Mouse (Mus musculus): ENCODE measurements at regions not wholly inside any gene's neighbourhood (a gene's known extent, or its start where the extent isn't known, plus 50 kb on each side); places are given as distances from the start of the nearest gene placed in this dataset.

DNA sequence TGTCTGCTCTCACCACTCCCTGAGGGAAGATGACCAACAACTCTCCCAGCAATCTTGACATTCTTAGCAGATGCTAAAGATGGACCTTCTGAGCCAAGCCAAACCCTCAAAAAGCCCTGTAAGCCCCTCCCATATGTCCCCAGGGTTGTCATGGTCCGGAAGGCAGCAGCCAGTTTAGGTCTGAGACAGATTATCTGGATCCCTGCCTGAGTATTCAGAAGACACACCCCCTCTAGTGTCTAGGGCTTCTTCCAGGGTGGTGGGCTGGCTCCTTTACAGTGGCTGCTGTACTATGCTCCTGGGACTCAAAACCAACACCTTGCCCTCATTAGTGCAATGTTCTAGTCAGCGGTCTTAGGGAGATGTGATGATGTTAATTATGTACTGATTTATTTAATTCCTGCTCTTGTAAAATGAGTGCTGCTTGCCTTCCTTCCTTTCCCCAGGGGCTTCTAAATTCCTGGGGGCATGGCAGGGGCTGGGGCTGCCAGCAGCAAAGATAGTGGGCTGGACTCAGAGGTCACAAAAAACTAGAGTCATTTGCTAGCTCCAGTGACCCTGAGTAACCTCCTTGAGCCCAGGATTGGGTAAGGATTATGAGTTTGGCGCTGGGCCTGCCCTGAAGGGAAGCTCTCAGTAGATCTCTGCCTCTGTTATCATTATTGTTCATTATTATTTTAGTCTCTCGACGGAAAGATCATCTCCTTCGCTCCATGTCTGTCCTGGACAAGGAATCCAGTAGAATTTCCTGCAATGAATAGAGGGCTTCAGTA, 146.0 kb upstream of the 1600014C23Rik start:
- H3K9ac ChIP-seq (replicated peaks; ENCODE audit: low read length): no peak overlapping the region
- peak; percentile 16 for DNase-seq
- ATAC-seq (ENCODE audit: low FRiP score, low TSS enrichment): no peak
- H3K27me3 ChIP-seq (ENCODE audit: control insufficient read depth, insufficient read depth, low read length): no peaks in the 10 kb centered on the region
- no peaks in the 10 kb centered on the region for H3K36me3 ChIP-seq (ENCODE audit: control insufficient read depth, insufficient read depth, low read length)
- H3K4me3 ChIP-seq (replicated peaks; ENCODE audit: low read depth, low read length): no peak overlapping the region
- H3K4me1 ChIP-seq (ENCODE audit: control insufficient read depth, insufficient read depth, low read length): no peaks in the 10 kb centered on the region; the same call in 1 of the 2 replicates
- H3K9me3 ChIP-seq (ENCODE audit: control insufficient read depth, low read length): no peaks in the 10 kb centered on the region
- H3K4me2 ChIP-seq (ENCODE audit: low read length): no peak overlapping the region
- no peak overlapping the region for H3K27ac ChIP-seq (replicated peaks; ENCODE audit: low read depth, low read length)
- WGBS: 58% methylated on average over 6 of the region's 6 CpGs

DNA sequence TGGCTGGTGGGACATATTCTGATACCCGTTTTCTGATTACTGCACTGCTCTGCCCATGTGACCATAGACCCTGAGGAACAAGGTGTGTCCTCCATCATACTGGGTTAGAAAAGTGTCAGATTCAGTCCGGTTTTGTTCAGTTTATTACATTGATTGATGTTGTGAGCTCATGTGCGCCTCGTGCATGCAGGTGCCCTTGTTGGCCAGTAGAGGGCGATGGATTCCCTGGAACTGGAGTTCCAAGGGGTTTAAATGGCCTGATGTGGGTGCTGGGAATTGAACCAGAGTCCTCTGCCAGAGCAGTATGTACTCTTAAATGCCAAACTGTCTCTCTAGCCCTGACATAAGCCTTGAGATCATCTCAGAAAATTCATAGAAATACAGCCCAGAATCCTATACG, 144.8 kb upstream of the 1600014C23Rik start:
- no peaks in the 10 kb centered on the region for H3K27me3 ChIP-seq (ENCODE audit: control insufficient read depth, insufficient read depth, low read length)
- peaks cover 13% of the 10 kb centered on the region for H3K4me1 ChIP-seq (ENCODE audit: control insufficient read depth, insufficient read depth, low read length)
- H3K9me3 ChIP-seq (ENCODE audit: control insufficient read depth, low read length): no peaks in the 10 kb centered on the region
- H3K9ac ChIP-seq (replicated peaks; ENCODE audit: low read length): no peak overlapping the region
- no peak overlapping the region for H3K4me3 ChIP-seq (replicated peaks; ENCODE audit: low read depth, low read length)
- H3K36me3 ChIP-seq (ENCODE audit: control insufficient read depth, insufficient read depth, low read length): no peaks in the 10 kb centered on the region
- 90% methylated on average over 6 of the region's 6 CpGs for WGBS
- H3K4me2 ChIP-seq (ENCODE audit: low read length): no peak overlapping the region
- no peak overlapping the region for H3K27ac ChIP-seq (replicated peaks; ENCODE audit: low read depth, low read length)
- DNase-seq (no peak), ATAC-seq (ENCODE audit: low FRiP score, low TSS enrichment) (no peak)

DNA sequence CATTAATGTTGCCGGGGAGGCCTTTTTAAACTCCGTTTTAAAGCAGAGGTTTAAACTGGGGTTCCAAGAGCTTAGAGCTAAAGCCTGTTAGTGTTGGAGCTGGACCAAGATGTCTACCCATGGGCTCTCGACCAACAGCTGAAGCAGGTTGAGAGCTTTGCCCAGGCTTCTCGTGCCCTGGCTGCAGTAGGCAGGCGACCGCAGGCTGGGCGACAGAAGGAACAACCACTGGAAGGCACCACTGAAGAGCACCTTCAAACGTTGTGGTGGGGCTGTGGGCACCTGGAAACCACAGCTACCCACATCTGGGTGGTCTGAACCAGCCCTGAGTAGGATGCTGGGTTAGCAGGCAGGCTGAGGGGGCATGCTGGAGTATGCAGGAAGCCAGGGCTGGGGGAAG, 141.7 kb upstream of the 1600014C23Rik start:
- no peak overlapping the region for H3K9ac ChIP-seq (replicated peaks; ENCODE audit: low read length)
- H3K27me3 ChIP-seq (ENCODE audit: control insufficient read depth, insufficient read depth, low read length): no peaks in the 10 kb centered on the region
- H3K4me3 ChIP-seq (replicated peaks; ENCODE audit: low read depth, low read length): no peak overlapping the region
- peaks cover 29% of the 10 kb centered on the region for H3K4me1 ChIP-seq (ENCODE audit: control insufficient read depth, insufficient read depth, low read length)
- H3K9me3 ChIP-seq (ENCODE audit: control insufficient read depth, low read length): no peaks in the 10 kb centered on the region
- DNase-seq: no peak
- no peak overlapping the region for H3K27ac ChIP-seq (replicated peaks; ENCODE audit: low read depth, low read length)
- ATAC-seq (ENCODE audit: low FRiP score, low TSS enrichment): no peak
- 91% methylated on average over 8 of the region's 8 CpGs for WGBS
- no peaks in the 10 kb centered on the region for H3K36me3 ChIP-seq (ENCODE audit: control insufficient read depth, insufficient read depth, low read length)
- H3K4me2 ChIP-seq (ENCODE audit: low read length): no peak overlapping the region

DNA sequence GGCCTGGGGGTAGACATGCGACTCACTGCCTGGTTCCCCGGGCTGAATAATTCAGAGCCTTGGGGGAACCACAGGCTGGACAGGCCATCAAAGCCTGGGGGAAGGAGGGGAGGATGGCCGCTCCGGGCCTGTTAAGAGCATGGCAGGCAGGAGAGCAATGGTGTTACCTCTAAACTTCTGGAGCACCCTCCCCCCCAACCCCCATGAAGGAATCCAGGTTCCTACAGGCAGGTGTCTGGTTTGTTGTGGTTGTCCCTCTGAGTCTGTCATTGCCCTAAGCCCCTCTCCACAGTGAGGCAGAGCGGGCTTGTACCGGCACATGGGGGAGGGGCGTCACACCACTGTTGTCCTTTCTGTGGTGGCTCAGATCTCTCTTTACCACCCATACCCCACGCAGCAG, 140.4 kb upstream of the 1600014C23Rik start:
- H3K27ac ChIP-seq (replicated peaks; ENCODE audit: low read depth, low read length): peak overlapping the region; percentile 81
- ATAC-seq (ENCODE audit: low FRiP score, low TSS enrichment): peak; percentile 59; the same call in 1 of the 2 replicates
- no peak overlapping the region for H3K4me3 ChIP-seq (replicated peaks; ENCODE audit: low read depth, low read length)
- H3K4me1 ChIP-seq (ENCODE audit: control insufficient read depth, insufficient read depth, low read length): peaks cover 29% of the 10 kb centered on the region
- peak overlapping the region; percentile 45 for H3K4me2 ChIP-seq (ENCODE audit: low read length)
- DNase-seq: no peak
- H3K9me3 ChIP-seq (ENCODE audit: control insufficient read depth, low read length): no peaks in the 10 kb centered on the region
- WGBS: 5% methylated on average over 8 of the region's 8 CpGs
- no peaks in the 10 kb centered on the region for H3K27me3 ChIP-seq (ENCODE audit: control insufficient read depth, insufficient read depth, low read length)
- peak overlapping the region; percentile 60; the same call in 1 of the 2 replicates for H3K9ac ChIP-seq (replicated peaks; ENCODE audit: low read length)
- H3K36me3 ChIP-seq (ENCODE audit: control insufficient read depth, insufficient read depth, low read length): no peaks in the 10 kb centered on the region

DNA sequence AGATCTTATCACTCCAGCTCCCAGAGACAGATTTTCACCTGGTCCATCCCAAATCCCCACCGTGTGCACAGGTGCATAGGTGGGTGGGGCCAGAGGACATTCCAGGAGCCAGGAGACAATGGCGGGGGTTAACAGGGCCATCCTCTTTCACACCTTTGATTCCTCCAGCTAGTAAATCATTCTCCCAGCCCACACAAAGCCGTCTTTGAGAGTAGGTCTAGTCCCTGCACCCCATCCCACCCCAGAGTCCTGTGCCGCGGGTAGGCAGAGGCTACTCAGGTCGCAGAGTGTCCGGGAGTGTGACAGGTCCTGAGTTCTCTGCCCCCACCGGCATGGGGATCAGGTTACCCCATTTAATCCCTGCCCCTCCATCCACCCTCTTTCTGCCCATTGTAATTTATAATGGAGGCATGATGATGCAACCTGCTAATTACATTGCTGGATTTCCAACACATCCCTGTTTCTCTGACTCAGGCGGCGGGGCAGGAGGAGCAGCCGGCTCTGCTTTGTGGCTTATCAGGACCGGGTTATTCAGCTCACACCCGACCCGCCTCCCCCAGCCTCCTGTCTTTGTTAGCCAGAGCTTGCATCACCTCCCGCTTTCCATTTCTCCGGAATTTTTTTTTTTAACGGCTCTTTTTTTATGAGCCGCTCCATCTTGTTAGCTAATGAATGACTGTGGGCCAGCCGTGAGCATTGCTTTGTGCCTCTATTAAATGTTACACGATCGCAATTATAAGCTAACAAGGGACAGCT, 139.7 kb upstream of the 1600014C23Rik start:
- H3K4me1 ChIP-seq (ENCODE audit: control insufficient read depth, insufficient read depth, low read length): peaks cover 29% of the 10 kb centered on the region
- H3K27me3 ChIP-seq (ENCODE audit: control insufficient read depth, insufficient read depth, low read length): no peaks in the 10 kb centered on the region
- peak overlapping the region; percentile 81 for H3K27ac ChIP-seq (replicated peaks; ENCODE audit: low read depth, low read length)
- peak overlapping the region; percentile 60 for H3K9ac ChIP-seq (replicated peaks; ENCODE audit: low read length)
- no peaks in the 10 kb centered on the region for H3K9me3 ChIP-seq (ENCODE audit: control insufficient read depth, low read length)
- 4% methylated on average over 21 of the region's 21 CpGs for WGBS
- DNase-seq (peak; percentile 85), ATAC-seq (ENCODE audit: low FRiP score, low TSS enrichment) (peak; percentile 72; the same call in 1 of the 2 replicates)
- H3K36me3 ChIP-seq (ENCODE audit: control insufficient read depth, insufficient read depth, low read length): no peaks in the 10 kb centered on the region
- no peak overlapping the region for H3K4me3 ChIP-seq (replicated peaks; ENCODE audit: low read depth, low read length)
- peak overlapping the region; percentile 45 for H3K4me2 ChIP-seq (ENCODE audit: low read length)

DNA sequence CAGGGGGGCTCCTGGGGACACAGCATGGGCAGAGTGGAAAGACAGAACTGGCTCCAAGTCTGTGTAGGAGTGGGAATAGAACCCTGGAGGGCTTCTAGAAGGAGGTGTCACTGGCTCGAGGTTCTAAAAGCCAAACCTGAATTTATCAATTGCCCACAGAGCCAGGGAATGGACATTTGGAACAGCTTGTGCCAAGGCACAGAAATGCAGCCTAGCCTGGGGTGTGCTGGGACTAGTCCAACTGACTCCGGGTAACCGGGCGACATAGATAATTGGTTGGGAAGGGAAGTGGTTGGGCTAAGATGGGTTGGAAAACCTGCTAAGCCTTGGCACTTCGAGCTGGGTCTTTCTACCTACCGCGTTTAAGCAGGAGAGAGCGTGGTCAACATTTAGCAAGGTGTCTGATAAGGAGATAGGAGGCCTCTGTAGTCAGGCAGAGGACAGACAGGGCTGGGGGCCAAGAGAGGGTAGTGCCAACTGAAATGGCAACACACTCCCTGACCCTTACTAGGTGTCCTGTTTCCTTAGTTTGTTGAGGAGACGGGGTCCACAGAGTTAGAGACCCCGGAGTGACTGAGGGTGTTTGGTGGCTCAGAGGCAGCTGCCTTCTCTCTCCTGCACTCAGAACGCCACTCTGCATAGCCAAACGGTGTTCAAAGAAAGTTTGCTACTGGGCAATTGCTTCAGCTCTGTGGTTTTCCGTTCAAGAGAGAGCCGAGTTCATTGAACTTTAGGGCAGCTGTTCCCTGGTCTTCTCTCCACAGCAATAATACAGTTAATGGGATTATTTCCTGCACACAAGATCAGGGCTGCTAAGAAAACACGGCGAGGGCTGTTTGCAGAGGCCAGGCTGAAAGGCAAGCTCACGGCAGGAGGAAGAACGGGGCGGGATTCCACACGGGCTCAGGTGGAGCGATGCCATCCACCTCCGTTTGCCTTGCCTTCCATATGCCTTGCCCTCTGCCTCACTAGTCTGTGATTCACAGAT, 138.3 kb upstream of the 1600014C23Rik start:
- Histone ChIP-seq H3K9me3 (ENCODE audit: control insufficient read depth, low read length) (no peaks in the 10 kb centered on the region), H3K9ac (replicated peaks; ENCODE audit: low read length) (no peak overlapping the region), H3K4me3 (replicated peaks; ENCODE audit: low read depth, low read length) (no peak overlapping the region), H3K27me3 (ENCODE audit: control insufficient read depth, insufficient read depth, low read length) (no peaks in the 10 kb centered on the region), H3K4me1 (ENCODE audit: control insufficient read depth, insufficient read depth, low read length) (peaks cover 29% of the 10 kb centered on the region), H3K36me3 (ENCODE audit: control insufficient read depth, insufficient read depth, low read length) (no peaks in the 10 kb centered on the region), H3K4me2 (ENCODE audit: low read length) (peak overlapping the region; percentile 31), H3K27ac (replicated peaks; ENCODE audit: low read depth, low read length) (peak overlapping the region; percentile 81)
- DNase-seq (peak; percentile 76), ATAC-seq (ENCODE audit: low FRiP score, low TSS enrichment) (no peak; the same call in 1 of the 2 replicates)
- 37% methylated on average over 22 of the region's 22 CpGs for WGBS

DNA sequence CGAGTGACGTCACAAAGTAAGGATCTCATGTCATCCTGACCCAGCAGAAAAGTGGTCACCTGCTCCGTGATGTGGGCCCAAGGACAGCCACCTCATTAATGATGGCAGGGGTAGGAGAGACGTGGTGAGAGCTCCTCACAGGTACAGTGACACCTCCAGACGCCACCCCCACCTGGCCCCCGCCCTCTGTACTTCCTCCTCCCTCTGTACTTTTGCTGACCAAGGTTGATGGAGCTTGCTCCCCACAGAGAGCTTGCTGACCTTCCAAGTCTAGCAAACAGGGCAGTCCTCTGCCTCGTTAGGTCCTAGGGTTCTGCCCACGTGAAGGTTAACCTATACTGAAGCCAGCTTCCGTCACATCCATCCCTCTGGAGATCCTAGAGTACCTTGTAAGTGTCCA, 137.4 kb upstream of the 1600014C23Rik start:
- no peaks in the 10 kb centered on the region for H3K9me3 ChIP-seq (ENCODE audit: control insufficient read depth, low read length)
- H3K9ac ChIP-seq (replicated peaks; ENCODE audit: low read length): no peak overlapping the region
- DNase-seq (no peak), ATAC-seq (ENCODE audit: low FRiP score, low TSS enrichment) (no peak)
- H3K4me1 ChIP-seq (ENCODE audit: control insufficient read depth, insufficient read depth, low read length): peaks cover 29% of the 10 kb centered on the region
- H3K4me2 ChIP-seq (ENCODE audit: low read length): no peak overlapping the region
- WGBS: 85% methylated on average over 9 of the region's 9 CpGs
- H3K4me3 ChIP-seq (replicated peaks; ENCODE audit: low read depth, low read length): no peak overlapping the region
- no peaks in the 10 kb centered on the region for H3K36me3 ChIP-seq (ENCODE audit: control insufficient read depth, insufficient read depth, low read length)
- no peaks in the 10 kb centered on the region for H3K27me3 ChIP-seq (ENCODE audit: control insufficient read depth, insufficient read depth, low read length)
- no peak overlapping the region for H3K27ac ChIP-seq (replicated peaks; ENCODE audit: low read depth, low read length)

All from midbrain, embryonic 14.5 days (tissue).